Mouse (Mus musculus) MEL (cell line): Measurements from ENCODE around the gene Gm11563.

Experiments used
- CTCF ChIP-seq, 3 experiments: IDR thresholded peaks in 2 of 3; conservative IDR thresholded peaks in 1 of 3; 2 replicates each; pipeline ENCODE4 v1.5.1; 2011 to 2012; ENCODE audit warnings: low read length in 3 of 3, low read depth in 2 of 3, mild to moderate bottlenecking in 2 of 3, improper control_type of control experiment in 1 of 3, inconsistent platforms in 1 of 3, mixed read lengths in 1 of 3, moderate library complexity in 1 of 3; ENCODE audit not compliant: control insufficient read depth in 1 of 3, insufficient read depth in 1 of 3, poor library complexity in 1 of 3, severe bottlenecking in 1 of 3
- ELF1 ChIP-seq: IDR thresholded peaks from 2 replicates; pipeline ENCODE4 v1.6.1; 2014; ENCODE audit warnings: low read depth, mild to moderate bottlenecking, inconsistent platforms, low read length, improper control_type of control experiment, moderate library complexity
- ETS1 ChIP-seq: IDR thresholded peaks from 2 replicates; pipeline ENCODE4 v1.6.1; 2012; ENCODE audit warnings: low read depth, mild to moderate bottlenecking, inconsistent platforms, low read length, improper control_type of control experiment, moderate library complexity
- GATA1 ChIP-seq: IDR thresholded peaks from 2 replicates; pipeline ENCODE4 v1.6.1; 2011; ENCODE audit warnings: low read depth, low read length, improper control_type of control experiment
- MYC ChIP-seq: IDR thresholded peaks from 2 replicates; pipeline ENCODE4 v1.6.1; 2011; ENCODE audit warnings: low read depth, mild to moderate bottlenecking, low read length, improper control_type of control experiment, moderate library complexity
- POLR2A ChIP-seq, 2 experiments: IDR thresholded peaks; 2 replicates each; pipeline ENCODE4 v1.6.1; 2011 to 2012; ENCODE audit warnings: low read length in 2 of 2, mild to moderate bottlenecking in 2 of 2, control low read depth in 1 of 2, improper control_type of control experiment in 1 of 2, low read depth in 1 of 2, moderate library complexity in 1 of 2; ENCODE audit not compliant: control insufficient read depth in 1 of 2, insufficient read depth in 1 of 2, poor library complexity in 1 of 2
- RCOR1 ChIP-seq: IDR thresholded peaks from 2 replicates; pipeline ENCODE4 v1.6.1; 2012; ENCODE audit warnings: low read depth, mild to moderate bottlenecking, inconsistent platforms, low read length, improper control_type of control experiment
- USF1 ChIP-seq: IDR thresholded peaks from 2 replicates; pipeline ENCODE4 v1.6.1; 2014; ENCODE audit warnings: low read depth, mild to moderate bottlenecking, inconsistent platforms, low read length, improper control_type of control experiment, moderate library complexity
- USF2 ChIP-seq, 2 experiments: IDR thresholded peaks; 2 replicates each; pipeline ENCODE4 v1.6.1; 2011 to 2012; ENCODE audit warnings: improper control_type of control experiment in 2 of 2, low read length in 2 of 2, borderline replicate concordance in 1 of 2, inconsistent platforms in 1 of 2, low read depth in 1 of 2, mild to moderate bottlenecking in 1 of 2; ENCODE audit not compliant: insufficient read depth in 1 of 2

DNA sequence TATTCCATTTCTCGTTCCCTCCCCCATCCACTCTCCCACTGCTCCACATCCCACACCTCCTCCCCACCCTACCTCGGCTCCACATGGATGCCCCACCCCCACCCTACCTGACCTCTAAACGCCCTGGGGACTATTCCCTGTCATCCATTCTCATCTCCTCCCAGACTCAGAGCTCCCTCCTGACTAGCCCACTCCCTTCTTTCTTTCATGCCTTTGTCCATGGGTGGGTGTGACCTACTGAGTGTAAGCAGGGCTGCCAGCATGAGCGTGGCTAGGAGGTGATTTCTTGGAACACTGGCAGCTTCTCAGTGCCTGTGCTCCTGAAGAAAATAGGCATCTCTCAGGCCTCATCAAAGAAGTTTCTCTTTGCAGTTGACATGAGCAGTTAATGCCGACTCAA lies 1.7 kb downstream of the Gm11563 start:
- TF ChIP-seq USF1, result no peak
- no peak for TF ChIP-seq GATA1
- no peak for TF ChIP-seq RCOR1
- TF ChIP-seq POLR2A (IDR thresholded peaks at IDR 0.05; ENCODE audit: control insufficient read depth in 1 of 2, insufficient read depth in 1 of 2, low read depth in 1 of 2, low read length in 2 of 2, poor library complexity in 1 of 2), result no peak
- no peak for TF ChIP-seq USF2 (IDR thresholded peaks at IDR 0.05; ENCODE audit: borderline replicate concordance in 1 of 2, insufficient read depth in 1 of 2, low read depth in 1 of 2, low read length in 2 of 2)
- no peak for TF ChIP-seq MYC
- TF ChIP-seq ELF1, result no peak
- TF ChIP-seq CTCF (IDR thresholded peaks at IDR 0.05 in 2 of 3, conservative IDR thresholded peaks at IDR 0.05 in 1 of 3; ENCODE audit: control insufficient read depth in 1 of 3, insufficient read depth in 1 of 3, low read depth in 2 of 3, low read length in 3 of 3, poor library complexity in 1 of 3, severe bottlenecking in 1 of 3), result no peak
- no peak for TF ChIP-seq ETS1
